Mouse (Mus musculus): ENCODE measurements around the gene Abcb9. TPM values are rescaled to one million over a fixed set of nuclear protein-coding genes. Genes with fewer than 3 reads are reported as not detected.

Gene Abcb9
- polyA plus RNA-seq, 1 experiment from 2014 or later, result 6.7 TPM

Other genes starting within 250 kb of the Abcb9 start
- gene Hcar2, start 230.3 kb downstream of the Abcb9 start, polyA plus RNA-seq (2015; fragmentation: Nextera tagmentation; extraction: Ambion mirVana), result 0.28 and 0.45 TPM in 2 replicates
- 0.08 and 0.15 TPM in 2 replicates for gene Hcar1, start 215.8 kb downstream of the Abcb9 start, polyA plus RNA-seq (2015; fragmentation: Nextera tagmentation; extraction: Ambion mirVana)
- gene Denr, start 188.6 kb downstream of the Abcb9 start, polyA plus RNA-seq (2015; fragmentation: Nextera tagmentation; extraction: Ambion mirVana), result 37.6 and 40.6 TPM in 2 replicates
- gene Gm43518, start 168.4 kb downstream of the Abcb9 start, polyA plus RNA-seq (2015; fragmentation: Nextera tagmentation; extraction: Ambion mirVana), result 1.3 and 1.7 TPM in 2 replicates
- gene Ccdc62, start 165.1 kb downstream of the Abcb9 start, polyA plus RNA-seq (2015; fragmentation: Nextera tagmentation; extraction: Ambion mirVana), result 2.2 and 2.4 TPM in 2 replicates
- 12.4 and 16.3 TPM in 2 replicates for gene Hip1r, start 122.2 kb downstream of the Abcb9 start, polyA plus RNA-seq (2015; fragmentation: Nextera tagmentation; extraction: Ambion mirVana)
- gene Vps37b, start 63.5 kb downstream of the Abcb9 start, polyA plus RNA-seq (2015; fragmentation: Nextera tagmentation; extraction: Ambion mirVana), result 14.3 and 16.3 TPM in 2 replicates
- gene Ogfod2, start 16.5 kb upstream of the Abcb9 start, polyA plus RNA-seq (2015; fragmentation: Nextera tagmentation; extraction: Ambion mirVana), result 15.0 and 15.7 TPM in 2 replicates
- 46.9 and 47.9 TPM in 2 replicates for gene Arl6ip4, start 20.3 kb upstream of the Abcb9 start, polyA plus RNA-seq (2015; fragmentation: Nextera tagmentation; extraction: Ambion mirVana)
- gene Pitpnm2, start 154.0 kb upstream of the Abcb9 start, polyA plus RNA-seq (2015; fragmentation: Nextera tagmentation; extraction: Ambion mirVana), result 1.6 and 1.9 TPM in 2 replicates
- gene Mphosph9, start 232.2 kb upstream of the Abcb9 start, polyA plus RNA-seq (2015; fragmentation: Nextera tagmentation; extraction: Ambion mirVana), result 4.1 and 4.2 TPM in 2 replicates
- 5.7 and 5.9 TPM in 2 replicates for gene 2810006K23Rik, start 232.3 kb upstream of the Abcb9 start, polyA plus RNA-seq (2015; fragmentation: Nextera tagmentation; extraction: Ambion mirVana)

Data from liver, embryonic 16.5 days (tissue).